Mouse (Mus musculus) olfactory bulb, adult 2 months (tissue): ENCODE measurements around the gene Epp13. TPM values are rescaled to one million over a fixed set of nuclear protein-coding genes. Genes with fewer than 3 reads are reported as not detected.
"Not testable (repeated sequence)": the region's sequence is repeated elsewhere in the genome, so short reads cannot be mapped to it uniquely, and the experiment has no call there.

Experiments
- H3K27ac ChIP-seq: fragments of 200-500 bp; 2 replicates; pipeline ENCODE4 v1.5.1; 2012; ENCODE audit warnings: low read depth, low read length; ENCODE audit not compliant: insufficient read depth
- H3K4me1 ChIP-seq: fragments of 200-500 bp; 2 replicates; pipeline ENCODE4 v1.6.1; 2012; ENCODE audit warnings: low read length; ENCODE audit not compliant: control insufficient read depth, insufficient read depth
- H3K4me3 ChIP-seq: fragments of 200-500 bp; 2 replicates; pipeline ENCODE4 v1.5.1; 2012; ENCODE audit warnings: mild to moderate bottlenecking, low read depth, low read length, moderate library complexity; ENCODE audit not compliant: insufficient read depth
- CTCF ChIP-seq: fragments of 200-500 bp; IDR thresholded peaks from 2 replicates; pipeline ENCODE4 v1.5.1; 2012; ENCODE audit warnings: low read depth, mild to moderate bottlenecking, low read length, moderate library complexity; ENCODE audit not compliant: insufficient read depth
- POLR2A ChIP-seq: fragments of 200-500 bp; IDR thresholded peaks from 2 replicates; pipeline ENCODE4 v1.6.1; 2012; ENCODE audit warnings: mild to moderate bottlenecking, low read depth, low read length, moderate library complexity; ENCODE audit not compliant: insufficient read depth
- WGBS: fragments of 180-500 bp; shearing (Covaris S2); methylation state at CpG from one replicate; pipeline ENCODE4 v1.1.7; 2018; 5-methylcytosine and 5-hydroxymethylcytosine counted together
- polyA plus RNA-seq: library from polyadenylated mRNA; stranded (reverse); fragments of >200 nt; gene quantifications from 2 replicates; pipeline ENCODE4 v1.2.4, GENCODE M21; 2012; ENCODE audit warnings: low replicate concordance; ENCODE audit not compliant: missing spikeins, insufficient read depth, insufficient read length

The Epp13 gene
- not detected in 2 replicates for polyA plus RNA-seq

- Histone ChIP-seq H3K4me3 (no peak within 1 kb of the TSS), H3K27ac (no peak within 1 kb of the TSS), H3K4me1 (no peaks in the 10 kb centered on the region)
- 80% methylated on average over 6 of the region's 6 CpGs for whole genome bisulfite sequencing
- no peak for TF ChIP-seq CTCF
- TF ChIP-seq POLR2A: no peak
Measured at GRCm38 (mm10) chr7:6252410-6252809, at the start of gene Epp13. Epp13 (plus strand) TSS chr7:6252710.

- Histone ChIP-seq H3K4me1 (no peaks in the 10 kb centered on the region), H3K4me3 (no peak overlapping the region), H3K27ac (no peak overlapping the region)
- WGBS: 86% methylated on average over 3 of the region's 3 CpGs
- TF ChIP-seq POLR2A (no peak), CTCF (no peak)
Measured at GRCm38 (mm10) chr7:6204200-6204599, 48.3 kb upstream of the Epp13 start.

GRCm38 (mm10) chr7:6213144-6213543 lies 39.4 kb upstream of the Epp13 start:
- TF ChIP-seq POLR2A (no peak), CTCF (0 out of 2 replicates have a peak, but pooled peaks have one; percentile 22)
- Histone ChIP-seq H3K4me3 (no peak overlapping the region), H3K27ac (no peak overlapping the region), H3K4me1 (no peaks in the 10 kb centered on the region)
- 56% methylated on average over 5 of the region's 5 CpGs for WGBS

GRCm38 (mm10) chr7:6214691-6215090 lies 37.8 kb upstream of the Epp13 start:
- 73% methylated on average over 4 of the region's 4 CpGs for WGBS
- not testable (repeated sequence) for H3K27ac ChIP-seq, H3K4me3 ChIP-seq, H3K4me1 ChIP-seq

- Histone ChIP-seq H3K4me3 (no peak overlapping the region), H3K27ac (no peak overlapping the region), H3K4me1 (no peaks in the 10 kb centered on the region)
- 41% methylated on average over 3 of the region's 3 CpGs for WGBS
- TF ChIP-seq POLR2A (no peak), CTCF (no peak)
Measured at GRCm38 (mm10) chr7:6220147-6220546, 32.4 kb upstream of the Epp13 start.

GRCm38 (mm10) chr7:6221978-6222377 lies 30.5 kb upstream of the Epp13 start, which contains the start of gene Zscan5b:
Zscan5b (plus strand) TSS chr7:6222278.
- Histone ChIP-seq H3K4me3 (no peak within 1 kb of the TSS), H3K4me1 (no peaks in the 10 kb centered on the region), H3K27ac (no peak within 1 kb of the TSS)
- WGBS: 94% methylated on average over 12 of the region's 12 CpGs
- no peak for TF ChIP-seq CTCF
- TF ChIP-seq POLR2A: no peak

GRCm38 (mm10) chr7:6228491-6228890 lies 24.0 kb upstream of the Epp13 start:
- H3K4me3 ChIP-seq, H3K4me1 ChIP-seq, H3K27ac ChIP-seq: not testable (repeated sequence)
- 49% methylated on average over 8 of the region's 8 CpGs for WGBS

- Histone ChIP-seq H3K4me1 (no peaks in the 10 kb centered on the region), H3K27ac (no peak overlapping the region), H3K4me3 (no peak overlapping the region)
- 52% methylated on average over 11 of the region's 11 CpGs for WGBS
- no peak for TF ChIP-seq CTCF
- no peak for TF ChIP-seq POLR2A
Measured at GRCm38 (mm10) chr7:6239787-6240186, 12.7 kb upstream of the Epp13 start.

GRCm38 (mm10) chr7:6240841-6241425 lies 11.6 kb upstream of the Epp13 start:
- not testable (repeated sequence) for H3K27ac ChIP-seq, H3K4me3 ChIP-seq, H3K4me1 ChIP-seq
- WGBS: 13% methylated on average over 1 of the region's 1 CpGs
